Mouse (Mus musculus): ENCODE measurements around the gene Gnptg.

DNA sequence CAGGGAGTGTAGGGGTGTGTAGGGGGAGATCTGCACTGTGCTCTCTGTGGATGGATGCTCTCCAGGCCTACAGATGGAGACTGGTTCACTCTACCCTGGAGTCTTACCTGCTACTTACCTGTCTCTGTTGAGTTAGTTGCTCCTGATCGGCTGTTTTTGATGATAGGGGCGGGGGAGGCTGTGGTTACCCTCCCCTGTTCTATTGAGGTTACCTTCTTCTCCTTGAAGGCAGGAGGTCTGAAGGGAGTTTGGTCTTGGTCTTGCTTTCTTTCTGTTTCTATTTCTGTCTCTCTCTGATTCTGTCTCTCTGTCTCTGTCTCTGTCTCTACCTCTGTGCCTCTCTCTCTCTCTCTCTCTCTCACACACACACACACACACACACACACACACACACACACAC, 15.2 kb upstream of the Gnptg start:
- no peak for TF ChIP-seq CTCF (IDR thresholded peaks at IDR 0.05; ENCODE audit: borderline replicate concordance, control insufficient read depth, extremely low read depth, insufficient read depth, low read length, poor library complexity)
- TF ChIP-seq POLR2A (IDR thresholded peaks at IDR 0.05; ENCODE audit: control insufficient read depth, extremely low read depth, insufficient read depth, low read length, poor library complexity) = no peak

Measured in thymus, adult 2 months (tissue).